Mouse (Mus musculus) G1E (cell line): ENCODE data around the gene Adamts8. TPM values are rescaled to one million over a fixed set of nuclear protein-coding genes. Genes with fewer than 3 reads are reported as not detected.

ENCODE experiments used
- ATAC-seq: 2 replicates; pipeline ENCODE4 v1.8.0; 2016; ENCODE audit warnings: mild to moderate bottlenecking; ENCODE audit not compliant: insufficient number of reproducible peaks, poor library complexity, low FRiP score, severe bottlenecking; ENCODE audit errors: extremely low read depth
- DNase-seq: peaks from one replicate; pipeline ENCODE4 v3.0.0; 2012; ENCODE audit warnings: low spot score
- H3K27me3 ChIP-seq: 2 replicates; pipeline ENCODE4 v1.6.1; 2012; ENCODE audit warnings: mild to moderate bottlenecking, low read length, inconsistent platforms; ENCODE audit not compliant: insufficient read depth
- H3K36me3 ChIP-seq: replicated peaks from 2 replicates; pipeline ENCODE3; 2012; ENCODE audit warnings: mild to moderate bottlenecking, inconsistent platforms
- H3K4me1 ChIP-seq: 2 replicates; pipeline ENCODE4 v1.6.1; 2012; ENCODE audit warnings: low read depth, low read length, inconsistent platforms, mixed read lengths; ENCODE audit not compliant: insufficient read depth
- H3K4me3 ChIP-seq: 2 replicates; pipeline ENCODE4 v1.5.1; 2012; ENCODE audit warnings: low read depth, mild to moderate bottlenecking, inconsistent platforms, low read length, moderate library complexity, mixed read lengths
- H3K9me3 ChIP-seq: replicated peaks from 2 replicates; pipeline ENCODE4 v1.6.1; 2012; ENCODE audit warnings: inconsistent platforms
- CTCF ChIP-seq: IDR thresholded peaks from 2 replicates; pipeline ENCODE4 v1.5.1; 2012; ENCODE audit warnings: low read depth, low read length, inconsistent platforms, mixed read lengths
- GATA1 ChIP-seq: IDR thresholded peaks from 2 replicates; pipeline ENCODE4 v1.6.1; 2012; ENCODE audit warnings: borderline replicate concordance, low read length, inconsistent platforms, mixed read lengths
- GATA2 ChIP-seq: IDR thresholded peaks from 2 replicates; pipeline ENCODE4 v1.6.1; 2012; ENCODE audit warnings: low read depth, low read length, inconsistent platforms, borderline replicate concordance
- POLR2AphosphoS5 ChIP-seq: IDR thresholded peaks from 2 replicates; pipeline ENCODE4 v1.6.1; 2012; ENCODE audit warnings: low read depth, low read length, inconsistent platforms; ENCODE audit not compliant: insufficient replicate concordance
- TAL1 ChIP-seq: conservative IDR thresholded peaks from 2 replicates; pipeline ENCODE4 v1.6.1; 2012; ENCODE audit warnings: low read depth, low read length, inconsistent platforms, mixed read lengths
- polyA plus RNA-seq: library from polyadenylated mRNA; stranded (reverse); fragments of >175 nt; gene quantifications from 2 replicates; pipeline ENCODE4 v1.2.3, GENCODE M21; 2012
- total RNA-seq, 2 experiments: library from RNA; stranded (forward) in 1 of 2; stranded (reverse) in 1 of 2; fragments of 200-1000 nt in 1 of 2; fragments of >200 nt in 1 of 2; fragmentation: Nextera tagmentation in 1 of 2; gene quantifications; 2 replicates each; pipeline ENCODE4 v1.2.3; 2014 to 2017

The Adamts8 gene
- total and polyA plus RNA-seq, 3 experiments = not detected

GRCm38 (mm10) chr9:30920736-30921135 is 21.6 kb upstream of the Adamts8 start:
- TF ChIP-seq TAL1 (no peak), GATA2 (no peak), CTCF (0 out of 2 replicates have a peak, but pooled peaks have one; percentile 13), POLR2AphosphoS5 (no peak)
- DNase-seq (no peak), ATAC-seq (no peak)
- Histone ChIP-seq H3K36me3 (no peaks in the 10 kb centered on the region), H3K9me3 (no peaks in the 10 kb centered on the region), H3K4me3 (no peak overlapping the region), H3K27me3 (no peaks in the 10 kb centered on the region; the same call in 1 of the 2 replicates), H3K4me1 (no peaks in the 10 kb centered on the region)

DNA sequence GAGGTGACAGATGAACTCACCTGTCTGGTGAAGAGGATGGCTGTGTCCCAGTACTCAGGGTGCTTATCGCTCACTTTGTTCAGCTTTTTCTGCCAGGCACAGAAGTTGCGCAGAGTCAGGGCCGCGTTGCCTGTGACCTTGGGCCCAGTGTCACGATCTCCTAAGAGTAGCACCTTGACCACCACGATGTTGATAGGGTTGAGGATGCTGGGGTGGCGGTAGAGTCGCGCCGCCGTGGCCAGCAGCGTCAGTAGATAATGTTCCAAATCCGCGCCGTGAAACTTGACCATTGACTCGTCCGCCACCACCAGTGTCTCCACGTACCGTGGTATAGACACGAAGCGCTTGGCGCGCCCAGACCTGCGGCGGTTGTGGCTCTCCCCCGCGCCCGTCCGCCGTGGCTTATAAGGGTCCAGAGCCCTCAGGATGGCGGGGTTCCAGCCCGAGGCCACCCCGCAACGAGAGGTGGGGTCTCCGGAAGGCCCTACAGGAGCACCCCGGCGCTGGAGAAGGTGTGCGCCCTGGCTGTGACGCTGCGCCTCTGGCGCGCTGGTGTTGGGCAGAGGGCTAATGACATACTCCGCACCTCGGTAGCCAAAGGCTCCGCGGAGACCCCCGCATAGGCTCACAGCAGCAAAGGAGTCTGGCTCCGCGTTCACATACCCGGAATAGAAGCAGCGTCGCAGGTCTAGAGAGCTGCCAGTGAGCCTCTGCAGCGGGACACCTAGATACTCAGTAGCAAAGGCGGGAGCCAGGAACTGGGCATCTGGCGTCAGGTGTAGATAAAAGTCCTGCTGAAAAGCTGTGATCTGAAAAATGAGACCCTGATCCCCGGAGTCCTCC is 20.9 kb upstream of the Adamts8 start:
- Histone ChIP-seq H3K27me3 (no peaks in the 10 kb centered on the region; the same call in 1 of the 2 replicates), H3K4me3 (no peak overlapping the region), H3K9me3 (no peaks in the 10 kb centered on the region), H3K36me3 (no peaks in the 10 kb centered on the region), H3K4me1 (no peaks in the 10 kb centered on the region)
- no peak for TF ChIP-seq POLR2AphosphoS5
- no peak for TF ChIP-seq TAL1
- TF ChIP-seq CTCF = no peak
- TF ChIP-seq GATA2 = no peak
- TF ChIP-seq GATA1 = no peak
- ATAC-seq (no peak), DNase-seq (no peak)

GRCm38 (mm10) chr9:30922197-30922894 is 20.0 kb upstream of the Adamts8 start, which contains the start of gene Adamts15:
TSS of gene Adamts15 (minus strand) at chr9:30922452.
- ATAC-seq (no peak), DNase-seq (no peak)
- TF ChIP-seq TAL1 (no peak), CTCF (no peak)
- Histone ChIP-seq H3K4me1 (no peaks in the 10 kb centered on the region), H3K36me3 (no peaks in the 10 kb centered on the region), H3K27me3 (no peaks in the 10 kb centered on the region; the same call in 1 of the 2 replicates), H3K4me3 (no peak within 1 kb of the TSS), H3K9me3 (no peaks in the 10 kb centered on the region)

DNA sequence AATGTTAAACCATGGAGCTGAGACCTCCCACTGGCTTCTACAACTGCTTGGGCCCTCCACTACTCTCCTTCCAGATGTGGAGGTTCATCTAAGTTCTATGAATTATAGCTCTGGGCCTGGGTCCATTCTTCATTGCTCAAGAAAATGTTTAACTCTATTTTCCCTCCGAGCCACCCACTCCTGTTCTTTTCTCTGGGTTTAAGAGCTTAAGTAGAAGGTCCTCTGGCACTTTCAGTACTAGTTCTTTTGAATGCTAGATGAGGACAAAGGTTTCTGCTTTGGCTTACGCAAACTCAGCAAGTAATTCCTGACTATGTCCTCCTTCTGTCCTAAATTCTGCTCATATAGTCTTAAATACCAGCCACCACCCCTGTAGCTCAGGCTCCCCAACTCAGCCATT is 13.6 kb upstream of the Adamts8 start:
- no peak for ATAC-seq
- no peaks in the 10 kb centered on the region; the same call in 1 of the 2 replicates for H3K27me3 ChIP-seq

GRCm38 (mm10) chr9:30932346-30932745 is 10.0 kb upstream of the Adamts8 start:
- no peaks in the 10 kb centered on the region for H3K36me3 ChIP-seq
- ATAC-seq = no peak
- no peaks in the 10 kb centered on the region for H3K9me3 ChIP-seq
- H3K4me1 ChIP-seq = no peaks in the 10 kb centered on the region
- TF ChIP-seq GATA1 (no peak), CTCF (no peak), TAL1 (no peak), POLR2AphosphoS5 (no peak), GATA2 (no peak)
- no peaks in the 10 kb centered on the region; the same call in 1 of the 2 replicates for H3K27me3 ChIP-seq
- H3K4me3 ChIP-seq = no peak overlapping the region
- DNase-seq = no peak

More for the DNA sequence above, 13.6 kb upstream of the Adamts8 start:
- H3K4me1 ChIP-seq = no peaks in the 10 kb centered on the region
- no peak overlapping the region for H3K4me3 ChIP-seq
- no peaks in the 10 kb centered on the region for H3K9me3 ChIP-seq
- no peak for DNase-seq
- H3K36me3 ChIP-seq = no peaks in the 10 kb centered on the region
- TF ChIP-seq CTCF (no peak), TAL1 (no peak), POLR2AphosphoS5 (no peak), GATA2 (no peak), GATA1 (no peak)

- H3K4me3 ChIP-seq = no peak overlapping the region
- ATAC-seq = no peak
- H3K27me3 ChIP-seq = peaks cover 2% of the 10 kb centered on the region; the same call in 1 of the 2 replicates
- H3K36me3 ChIP-seq = no peaks in the 10 kb centered on the region
- DNase-seq = no peak
- H3K4me1 ChIP-seq = no peaks in the 10 kb centered on the region
- TF ChIP-seq POLR2AphosphoS5 = no peak
- no peak for TF ChIP-seq CTCF
- no peak for TF ChIP-seq GATA1
- TF ChIP-seq GATA2 = no peak
- no peak for TF ChIP-seq TAL1
- no peaks in the 10 kb centered on the region for H3K9me3 ChIP-seq
Observed at GRCm38 (mm10) chr9:30934827-30935226, 7.5 kb upstream of the Adamts8 start.
